Mouse (Mus musculus) limb, embryonic 10.5 days (tissue): ENCODE data around the gene Irak1bp1. TPM values are rescaled to one million over a fixed set of nuclear protein-coding genes. Genes with fewer than 3 reads are reported as not detected.

Experiments used
- polyA plus RNA-seq: library from polyadenylated mRNA; unstranded; fragments of >200 nt; fragmentation: Nextera tagmentation; extraction: Ambion mirVana; gene quantifications from 2 replicates; pipeline ENCODE4 v1.2.1, GENCODE M21; 2016

Gene Irak1bp1
- polyA plus RNA-seq, 1 experiment from 2014 or later, result 23.2 TPM

Other genes with a start within 250 kb of the Irak1bp1 start
- gene Phip, start 146.0 kb downstream of the Irak1bp1 start, polyA plus RNA-seq, result 113 and 130 TPM in 2 replicates